Mouse (Mus musculus): ENCODE results near the gene Fam71b.

Fam71b gene

GRCm38 (mm10) chr11:46430123-46430522, 33.8 kb downstream of the Fam71b start:
- DNase-seq (ENCODE audit: low read depth): no peak

GRCm38 (mm10) chr11:46431129-46431528, 34.8 kb downstream of the Fam71b start:
- peak; percentile 94 for DNase-seq (ENCODE audit: low read depth)

- DNase-seq (ENCODE audit: low read depth): no peak
Observed at GRCm38 (mm10) chr11:46435363-46435762, 39.0 kb downstream of the Fam71b start.

- peak; percentile 97 for DNase-seq (ENCODE audit: low read depth)
Observed at GRCm38 (mm10) chr11:46436760-46437458, 40.5 kb downstream of the Fam71b start, which contains the start of gene Med7. Gene Med7 (plus strand): TSS chr11:46436925.

- DNase-seq (ENCODE audit: low read depth): peak; percentile 78
Observed at GRCm38 (mm10) chr11:46437459-46438000, 41.2 kb downstream of the Fam71b start.

- no peak for DNase-seq (ENCODE audit: low read depth)
Observed at GRCm38 (mm10) chr11:46439005-46439543, 42.7 kb downstream of the Fam71b start.

GRCm38 (mm10) chr11:46441774-46442173, 45.4 kb downstream of the Fam71b start:
- no peak for DNase-seq (ENCODE audit: low read depth)

- DNase-seq (ENCODE audit: low read depth): peak; percentile 70
Observed at GRCm38 (mm10) chr11:46443152-46443551, 46.8 kb downstream of the Fam71b start.

- DNase-seq (ENCODE audit: low read depth): no peak
Observed at GRCm38 (mm10) chr11:46443979-46444378, 47.6 kb downstream of the Fam71b start.

GRCm38 (mm10) chr11:46446150-46446549, 49.8 kb downstream of the Fam71b start:
- DNase-seq (ENCODE audit: low read depth): peak; percentile 54

GRCm38 (mm10) chr11:46447644-46448484, 51.5 kb downstream of the Fam71b start:
- peak; percentile 80 for DNase-seq (ENCODE audit: low read depth)

- DNase-seq (ENCODE audit: low read depth): no peak
Observed at GRCm38 (mm10) chr11:46449461-46450080, 53.2 kb downstream of the Fam71b start.

GRCm38 (mm10) chr11:46454453-46455045, 58.2 kb downstream of the Fam71b start, which contains the start of gene Havcr2:
Gene Havcr2 (plus strand): TSS chr11:46454935.
- peak; percentile 82 for DNase-seq (ENCODE audit: low read depth)

All from induced T-regulatory cell, adult 2 months (primary cell).